Mouse (Mus musculus): Measurements from ENCODE around the gene Myd88. TPM values are rescaled to one million over a fixed set of nuclear protein-coding genes. Genes with fewer than 3 reads are reported as not detected.
A peak's percentile ranks its signal among the peaks of the same experiment; 100 is the strongest.

The Myd88 gene
- polyA plus RNA-seq, 1 experiment = 5.4 TPM

DNA sequence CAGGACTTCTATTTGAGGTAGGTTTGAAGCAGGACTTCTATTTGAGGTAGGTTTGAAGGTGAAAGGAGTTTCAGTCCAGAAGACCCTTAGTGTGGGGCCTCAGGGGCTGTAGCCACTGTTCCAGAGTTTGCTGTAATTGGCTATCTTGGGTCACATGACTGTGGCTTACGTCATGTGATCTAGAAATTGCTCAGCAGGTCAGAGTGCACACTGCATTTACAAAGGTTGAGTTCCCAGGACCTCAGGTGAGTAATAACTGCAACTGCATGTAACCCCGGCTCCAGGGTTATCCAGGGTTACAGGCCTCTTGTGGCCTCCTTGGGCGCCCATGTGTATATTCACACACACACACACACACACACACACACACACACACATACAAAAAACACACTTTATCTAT lies 27.2 kb upstream of the Myd88 start:
- WGBS = 94% methylated on average over 3 of the region's 3 CpGs
- H3K27ac ChIP-seq (ENCODE audit: insufficient read depth, low read length) = no peak overlapping the region
- no peaks in the 10 kb centered on the region for H3K4me1 ChIP-seq (ENCODE audit: control insufficient read depth, insufficient read depth, low read length)
- H3K27me3 ChIP-seq (ENCODE audit: control insufficient read depth, insufficient read depth, low read length) = no peaks in the 10 kb centered on the region
- TF ChIP-seq POLR2A (IDR thresholded peaks at IDR 0.05; ENCODE audit: borderline replicate concordance, insufficient read depth, low read length) (no peak), CTCF (IDR thresholded peaks at IDR 0.05; ENCODE audit: borderline replicate concordance, insufficient read depth, low read depth, low read length) (no peak)
- DNase-seq = no peak
- no peak overlapping the region for H3K4me3 ChIP-seq (replicated peaks; ENCODE audit: insufficient read depth, low read depth, low read length)

DNA sequence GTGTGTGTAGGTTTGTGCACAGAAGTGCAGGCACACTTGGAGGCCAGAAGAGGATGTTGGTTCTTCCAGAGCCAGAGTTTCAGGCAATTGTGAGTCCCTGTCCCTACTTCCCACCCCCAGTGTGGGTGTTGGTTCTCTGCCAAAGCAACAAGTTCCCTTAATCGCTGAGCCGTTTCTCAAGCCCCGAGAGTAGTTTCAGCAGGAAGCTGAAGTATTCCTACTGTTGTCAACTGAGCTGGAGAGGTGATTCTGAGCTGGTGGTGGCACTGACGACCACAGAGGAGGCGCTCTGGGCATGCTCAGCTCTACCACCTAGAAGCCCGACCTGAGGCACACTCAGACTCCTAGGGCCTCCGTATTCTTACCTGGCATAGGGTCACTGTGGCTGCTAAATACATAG lies 24.1 kb upstream of the Myd88 start, which contains the start of gene Slc22a14:
Gene Slc22a14, minus strand, starts transcription at position 270 of the 400 bp plus-strand sequence.
- no peak for TF ChIP-seq CTCF (IDR thresholded peaks at IDR 0.05; ENCODE audit: borderline replicate concordance, insufficient read depth, low read depth, low read length)
- no peak for TF ChIP-seq POLR2A (IDR thresholded peaks at IDR 0.05; ENCODE audit: borderline replicate concordance, insufficient read depth, low read length)
- Histone ChIP-seq H3K27me3 (ENCODE audit: control insufficient read depth, insufficient read depth, low read length) (no peaks in the 10 kb centered on the region), H3K4me3 (replicated peaks; ENCODE audit: insufficient read depth, low read depth, low read length) (no peak within 1 kb of the TSS), H3K27ac (ENCODE audit: insufficient read depth, low read length) (no peak within 1 kb of the TSS), H3K4me1 (ENCODE audit: control insufficient read depth, insufficient read depth, low read length) (no peaks in the 10 kb centered on the region)
- WGBS = 57% methylated on average over 7 of the region's 7 CpGs
- DNase-seq = no peak

DNA sequence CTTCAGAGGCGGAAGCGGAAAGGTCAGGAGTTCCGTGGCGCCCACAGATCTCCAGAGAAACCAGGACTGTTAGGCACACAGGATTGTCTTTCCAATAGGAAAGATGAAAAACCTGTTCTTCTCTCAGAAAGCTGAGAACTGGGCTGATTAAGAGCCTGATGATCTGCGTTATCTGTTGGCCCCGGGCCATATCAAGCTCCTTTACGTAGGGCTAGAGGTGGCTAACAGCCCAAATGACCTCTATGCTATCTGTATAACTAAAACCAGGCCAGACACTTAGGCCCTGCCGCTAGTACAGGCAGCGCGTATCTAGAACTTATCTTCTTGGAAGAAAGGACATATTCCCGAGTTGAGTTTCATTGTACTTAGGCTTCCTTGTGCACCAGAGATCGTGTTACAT lies 22.0 kb upstream of the Myd88 start:
- H3K27ac ChIP-seq (ENCODE audit: insufficient read depth, low read length) = no peak overlapping the region
- 94% methylated on average over 12 of the region's 12 CpGs for WGBS
- H3K27me3 ChIP-seq (ENCODE audit: control insufficient read depth, insufficient read depth, low read length) = no peaks in the 10 kb centered on the region
- no peak overlapping the region for H3K4me3 ChIP-seq (replicated peaks; ENCODE audit: insufficient read depth, low read depth, low read length)
- no peak for DNase-seq
- TF ChIP-seq POLR2A (IDR thresholded peaks at IDR 0.05; ENCODE audit: borderline replicate concordance, insufficient read depth, low read length) = no peak
- no peak for TF ChIP-seq CTCF (IDR thresholded peaks at IDR 0.05; ENCODE audit: borderline replicate concordance, insufficient read depth, low read depth, low read length)
- no peaks in the 10 kb centered on the region for H3K4me1 ChIP-seq (ENCODE audit: control insufficient read depth, insufficient read depth, low read length)

- no peak for DNase-seq
- 97% methylated on average over 5 of the region's 5 CpGs for WGBS
- Histone ChIP-seq H3K4me3 (replicated peaks; ENCODE audit: insufficient read depth, low read depth, low read length) (no peak overlapping the region), H3K27ac (ENCODE audit: insufficient read depth, low read length) (no peak overlapping the region), H3K4me1 (ENCODE audit: control insufficient read depth, insufficient read depth, low read length) (no peaks in the 10 kb centered on the region), H3K27me3 (ENCODE audit: control insufficient read depth, insufficient read depth, low read length) (no peaks in the 10 kb centered on the region)
- no peak for TF ChIP-seq POLR2A (IDR thresholded peaks at IDR 0.05; ENCODE audit: borderline replicate concordance, insufficient read depth, low read length)
- TF ChIP-seq CTCF (IDR thresholded peaks at IDR 0.05; ENCODE audit: borderline replicate concordance, insufficient read depth, low read depth, low read length) = no peak
Measured at GRCm38 (mm10) chr9:119361416-119361815, 20.2 kb upstream of the Myd88 start.

DNA sequence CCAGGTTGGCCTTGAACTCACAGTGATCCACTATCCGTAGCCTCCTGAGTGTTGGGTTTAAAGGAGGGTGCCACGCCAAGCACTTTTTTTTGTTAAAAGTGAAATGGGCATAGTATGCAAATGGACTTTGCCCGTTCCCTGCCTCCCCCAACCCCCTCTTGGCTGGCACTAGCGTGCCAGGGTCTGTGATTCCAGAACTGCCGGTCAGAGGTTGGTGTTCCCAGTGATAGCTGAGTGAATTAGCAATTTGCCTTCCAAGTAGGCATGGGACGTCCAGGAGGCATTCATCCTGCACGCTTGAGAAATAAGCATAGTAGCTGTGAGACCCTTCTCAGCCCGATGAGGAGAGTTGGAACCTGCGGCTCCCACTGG lies 16.8 kb upstream of the Myd88 start:
- Histone ChIP-seq H3K27me3 (ENCODE audit: control insufficient read depth, insufficient read depth, low read length) (no peaks in the 10 kb centered on the region), H3K4me3 (replicated peaks; ENCODE audit: insufficient read depth, low read depth, low read length) (peak overlapping the region; percentile 47)

DNA sequence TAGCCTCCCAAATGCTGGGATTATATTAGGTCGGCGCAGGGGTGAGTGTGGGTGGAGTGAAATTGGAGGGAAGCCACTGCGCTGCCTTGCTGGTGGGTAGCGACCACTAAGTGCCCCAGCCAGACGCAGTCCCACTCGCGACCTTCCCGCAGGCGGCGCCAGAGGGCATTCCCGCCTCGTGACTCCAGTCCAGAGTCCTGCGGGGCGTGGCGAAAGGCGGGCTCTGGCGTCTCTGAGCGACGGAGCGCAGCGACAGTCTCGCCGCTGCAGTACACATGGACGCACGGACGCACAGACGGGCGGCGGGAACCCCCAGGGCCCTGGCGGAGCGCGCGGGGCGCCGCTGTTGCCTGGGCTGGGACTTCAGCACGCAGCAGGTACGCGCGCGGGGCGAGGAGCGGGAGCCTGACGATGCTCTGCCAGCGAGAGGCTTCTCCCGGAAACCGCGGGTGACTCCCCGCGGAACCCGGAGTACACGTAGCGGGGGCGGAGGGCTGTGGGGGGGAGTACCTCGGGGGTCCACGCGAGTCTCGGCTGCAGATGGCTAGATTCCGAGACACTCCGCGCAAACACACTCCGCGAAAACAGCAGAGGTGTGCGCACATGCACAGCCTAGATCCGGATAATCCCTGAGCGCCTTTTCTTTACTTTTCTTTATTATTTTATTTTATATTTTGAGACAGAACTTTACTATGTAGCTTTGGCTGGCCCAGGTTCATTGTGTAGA lies 16.3 kb upstream of the Myd88 start, which contains the start of gene Xylb:
Gene Xylb, plus strand, starts transcription at position 51 of the 727 bp plus-strand sequence.
- Histone ChIP-seq H3K4me1 (ENCODE audit: control insufficient read depth, insufficient read depth, low read length) (no peaks in the 10 kb centered on the region), H3K27me3 (ENCODE audit: control insufficient read depth, insufficient read depth, low read length) (no peaks in the 10 kb centered on the region), H3K4me3 (replicated peaks; ENCODE audit: insufficient read depth, low read depth, low read length) (peak within 1 kb of the TSS; percentile 47), H3K27ac (ENCODE audit: insufficient read depth, low read length) (no peak within 1 kb of the TSS)
- DNase-seq = peak; percentile 89 to 92
- WGBS = 1% methylated on average over 65 of the region's 65 CpGs
- TF ChIP-seq CTCF (IDR thresholded peaks at IDR 0.05; ENCODE audit: borderline replicate concordance, insufficient read depth, low read depth, low read length) = peak; percentile 82
- peak; percentile 61; the same call in 1 of the 2 replicates for TF ChIP-seq POLR2A (IDR thresholded peaks at IDR 0.05; ENCODE audit: borderline replicate concordance, insufficient read depth, low read length)

More for the DNA sequence above, 16.8 kb upstream of the Myd88 start:
- Histone ChIP-seq H3K27ac (ENCODE audit: insufficient read depth, low read length) (no peak overlapping the region), H3K4me1 (ENCODE audit: control insufficient read depth, insufficient read depth, low read length) (no peaks in the 10 kb centered on the region)
- 23% methylated on average over 9 of the region's 9 CpGs for WGBS
- TF ChIP-seq POLR2A (IDR thresholded peaks at IDR 0.05; ENCODE audit: borderline replicate concordance, insufficient read depth, low read length) (no peak), CTCF (IDR thresholded peaks at IDR 0.05; ENCODE audit: borderline replicate concordance, insufficient read depth, low read depth, low read length) (no peak)
- no peak for DNase-seq

DNA sequence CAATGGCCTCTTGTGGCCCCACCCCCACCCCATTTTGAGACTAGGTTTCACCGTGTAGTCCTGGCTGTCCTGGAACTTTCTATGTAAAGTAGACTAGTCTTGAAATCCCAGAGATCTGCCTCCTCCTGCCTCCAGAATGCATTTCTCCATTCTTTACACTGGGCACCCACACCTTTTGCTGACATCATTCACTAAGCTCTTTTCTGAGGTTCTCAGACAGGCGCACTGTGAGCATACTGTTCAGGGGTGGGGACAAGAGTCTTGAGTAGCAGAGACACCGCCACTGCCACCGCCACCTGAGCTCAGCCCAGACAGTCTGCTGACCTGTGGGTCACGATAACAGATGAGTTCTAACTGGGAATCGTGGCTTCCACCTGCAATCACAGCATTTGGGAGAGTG lies 14.7 kb upstream of the Myd88 start:
- no peak overlapping the region for H3K4me3 ChIP-seq (replicated peaks; ENCODE audit: insufficient read depth, low read depth, low read length)
- WGBS = 87% methylated on average over 6 of the region's 6 CpGs
- no peaks in the 10 kb centered on the region for H3K27me3 ChIP-seq (ENCODE audit: control insufficient read depth, insufficient read depth, low read length)
- DNase-seq = no peak
- no peak for TF ChIP-seq POLR2A (IDR thresholded peaks at IDR 0.05; ENCODE audit: borderline replicate concordance, insufficient read depth, low read length)
- no peak for TF ChIP-seq CTCF (IDR thresholded peaks at IDR 0.05; ENCODE audit: borderline replicate concordance, insufficient read depth, low read depth, low read length)
- no peak overlapping the region for H3K27ac ChIP-seq (ENCODE audit: insufficient read depth, low read length)
- H3K4me1 ChIP-seq (ENCODE audit: control insufficient read depth, insufficient read depth, low read length) = no peaks in the 10 kb centered on the region

- no peak overlapping the region for H3K27ac ChIP-seq (ENCODE audit: insufficient read depth, low read length)
- no peaks in the 10 kb centered on the region for H3K27me3 ChIP-seq (ENCODE audit: control insufficient read depth, insufficient read depth, low read length)
- 81% methylated on average over 6 of the region's 6 CpGs for WGBS
- no peak for TF ChIP-seq POLR2A (IDR thresholded peaks at IDR 0.05; ENCODE audit: borderline replicate concordance, insufficient read depth, low read length)
- no peak for TF ChIP-seq CTCF (IDR thresholded peaks at IDR 0.05; ENCODE audit: borderline replicate concordance, insufficient read depth, low read depth, low read length)
- DNase-seq = no peak
- H3K4me3 ChIP-seq (replicated peaks; ENCODE audit: insufficient read depth, low read depth, low read length) = no peak overlapping the region
- no peaks in the 10 kb centered on the region for H3K4me1 ChIP-seq (ENCODE audit: control insufficient read depth, insufficient read depth, low read length)
Measured at GRCm38 (mm10) chr9:119353926-119354325, 12.7 kb upstream of the Myd88 start.
